Mouse (Mus musculus) ES-E14 (cell line): ENCODE measurements around the gene Gm20916. TPM values are rescaled to one million over a fixed set of nuclear protein-coding genes. Genes with fewer than 3 reads are reported as not detected.
"Not testable (repeated sequence)": the region's sequence is repeated elsewhere in the genome, so short reads cannot be mapped to it uniquely, and the experiment has no call there.

ENCODE experiments used
- DNase-seq: peaks from one replicate; pipeline ENCODE4 v3.0.0-alpha.2; 2013; ENCODE audit warnings: low read depth, low spot score
- H3K27ac ChIP-seq: 2 replicates; pipeline ENCODE4 v1.5.1; 2012; ENCODE audit warnings: low read depth, mild to moderate bottlenecking, low read length, moderate library complexity, mixed read lengths; ENCODE audit not compliant: poor library complexity, insufficient read depth, severe bottlenecking
- H3K36me3 ChIP-seq: 2 replicates; pipeline ENCODE4 v1.6.1; 2012; ENCODE audit warnings: mild to moderate bottlenecking, low read length, moderate library complexity, mixed read lengths; ENCODE audit not compliant: control insufficient read depth, poor library complexity, insufficient read depth, severe bottlenecking
- H3K4me1 ChIP-seq, 2 experiments: fragments of 150-350 bp in 1 of 2; sonication (generic) in 1 of 2; 2 replicates each; pipeline ENCODE4 v1.6.1; 2012; ENCODE audit warnings: low read length in 2 of 2, mild to moderate bottlenecking in 1 of 2, mixed read lengths in 1 of 2; ENCODE audit not compliant: control insufficient read depth in 2 of 2, insufficient read depth in 2 of 2, poor library complexity in 1 of 2
- H3K4me3 ChIP-seq, 2 experiments: fragments of 150-350 bp in 1 of 2; sonication (generic) in 1 of 2; 2 replicates each; pipeline ENCODE4 v1.5.1; 2012; ENCODE audit warnings: low read length in 2 of 2, low read depth in 1 of 2, mild to moderate bottlenecking in 1 of 2, mixed read lengths in 1 of 2; ENCODE audit not compliant: insufficient read depth in 1 of 2, poor library complexity in 1 of 2, severe bottlenecking in 1 of 2
- H3K9ac ChIP-seq: 2 replicates; pipeline ENCODE4 v1.6.1; 2012; ENCODE audit warnings: low read depth, mild to moderate bottlenecking, low read length, mixed read lengths; ENCODE audit not compliant: poor library complexity, insufficient read depth, severe bottlenecking
- H3K9me3 ChIP-seq: fragments of 150-350 bp; sonication (generic); 2 replicates; pipeline ENCODE4 v1.6.1; 2012; ENCODE audit warnings: low read depth, mild to moderate bottlenecking, low read length; ENCODE audit not compliant: control insufficient read depth, insufficient read depth
- in situ Hi-C, 2 experiments: fragments of 600-800 bp; cut with MboI; formaldehyde crosslinking; loops; one replicate each; pipeline ENCODE4 v1.15.1; 2025; ENCODE audit warnings: low sequenced_read_pairs in 2 of 2, inconsistent platforms in 1 of 2; ENCODE audit not compliant: unreplicated experiment in 2 of 2
- total RNA-seq: library from RNA; depleted of rRNA; stranded (reverse); fragments of 300-350 nt; gene quantifications from 2 replicates; pipeline ENCODE4 v1.2.3, GENCODE M21; 2012; rRNA removed

The Gm20916 gene
- not detected in 2 replicates for total RNA-seq

DNA sequence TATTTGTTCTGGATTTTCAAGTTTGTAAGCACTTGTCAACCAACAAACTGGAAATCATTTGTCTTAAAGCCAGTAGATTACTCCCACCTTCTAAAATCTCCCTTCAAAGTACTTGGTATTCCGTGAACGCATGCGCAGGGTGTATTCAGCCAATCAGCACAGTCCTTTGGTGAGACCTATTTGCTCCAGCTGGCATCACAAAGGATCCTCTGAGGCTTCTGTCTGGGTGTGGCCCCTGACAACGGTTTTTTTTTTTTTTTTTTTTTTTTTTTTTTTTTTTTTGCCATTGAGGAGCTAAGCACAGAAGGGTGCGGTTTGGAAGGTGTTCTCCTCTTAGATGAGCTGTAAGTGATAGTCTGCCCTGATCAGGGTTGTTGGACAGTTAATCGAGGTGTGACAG is at the start of gene Gm20916:
Gm20916 (plus strand) TSS at position 301 of the 400 bp plus-strand sequence.
- in situ Hi-C loops, result not testable (repeated sequence)

More for the DNA sequence above, at the start of gene Gm20916:
- not testable (repeated sequence) for H3K9ac ChIP-seq, H3K4me3 ChIP-seq, DNase-seq, H3K9me3 ChIP-seq, H3K4me1 ChIP-seq, H3K36me3 ChIP-seq, H3K27ac ChIP-seq

Other genes starting within 250 kb of the Gm20916 start
- not detected in 2 replicates for gene Gm20917, start 168.4 kb upstream of the Gm20916 start, total RNA-seq